Mouse (Mus musculus) T-helper 17 cell (primary cell): ENCODE data around the gene Foxj3.
"Not testable (repeated sequence)": the region's sequence is repeated elsewhere in the genome, so short reads cannot be mapped to it uniquely, and the experiment has no call there.

Experiments
- in situ Hi-C, 2 experiments: fragments of 300-600 bp; cut with MboI, MseI; formaldehyde crosslinking; loops; 1 replicate in 1 of 2; 2 replicates in 1 of 2; pipeline ENCODE4 v1.15.1; 2025; ENCODE audit warnings: high pct_unique_total_duplicates in 2 of 2

Foxj3 gene

DNA sequence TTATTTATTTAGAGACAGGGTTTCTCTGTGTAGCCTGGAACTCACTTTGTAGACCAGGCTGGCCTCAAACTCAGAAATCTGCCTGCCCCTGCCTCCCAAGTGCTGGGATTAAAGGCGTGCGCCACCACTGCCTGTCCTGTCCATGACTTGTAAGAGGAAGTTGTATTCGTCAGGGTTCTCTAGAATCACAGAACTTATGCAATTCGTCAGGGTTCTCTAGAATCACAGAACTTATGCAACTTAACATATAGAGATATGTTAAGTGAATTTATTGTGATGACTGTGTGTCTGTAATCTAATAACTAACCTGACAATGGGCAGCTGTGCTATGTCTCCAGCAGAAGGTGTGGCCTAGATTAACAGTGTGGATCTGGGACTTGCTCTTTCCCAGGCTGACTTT lies at the start of gene Foxj3:
Foxj3 (plus strand) TSS at position 390 of the 400 bp plus-strand sequence.
- in situ Hi-C loops, result not testable (repeated sequence)

DNA sequence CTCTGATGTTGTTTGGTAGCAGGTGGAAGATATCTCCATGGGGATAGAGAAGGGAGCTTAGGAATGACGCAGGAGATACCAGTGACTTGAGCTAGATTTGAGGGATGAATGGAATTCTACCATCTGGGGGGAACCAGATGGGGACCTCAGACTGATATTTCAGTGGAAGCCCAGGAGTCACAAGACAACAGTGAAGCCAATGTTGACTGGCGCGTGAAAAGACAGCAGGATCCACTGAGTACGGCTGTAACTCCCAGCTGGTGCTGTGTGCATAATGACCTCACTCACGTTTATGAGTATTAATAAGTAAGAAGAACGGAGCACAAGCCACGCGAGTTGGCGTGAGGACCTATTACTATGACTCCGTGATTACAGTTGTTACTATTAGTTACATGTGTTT lies 47.1 kb upstream of the Foxj3 start:
- in situ Hi-C loops, result no loop called here

DNA sequence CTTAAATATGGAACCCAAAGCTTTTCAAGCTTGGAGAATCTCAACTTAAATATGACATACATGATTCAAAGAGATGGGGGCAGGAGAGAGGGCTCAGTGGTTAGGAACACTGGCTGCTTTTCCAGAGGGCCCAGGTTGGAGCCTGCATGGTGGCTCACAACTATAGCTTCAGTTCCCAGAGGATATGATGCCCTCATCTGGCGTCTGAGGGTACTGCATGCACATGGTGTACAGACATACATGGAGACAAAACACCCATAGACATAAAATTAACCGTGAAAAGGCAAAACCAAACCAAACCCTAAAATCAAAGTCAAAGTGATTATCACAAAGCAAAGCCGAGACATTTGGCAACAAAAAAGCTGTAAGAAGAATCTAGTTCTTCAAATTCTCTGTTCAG lies 46.0 kb upstream of the Foxj3 start:
- in situ Hi-C loops, result no loop called here

GRCm38 (mm10) chr4:119492291-119492932 lies 44.4 kb upstream of the Foxj3 start, which contains the start of gene Rimkla:
Gene Rimkla (minus strand): TSS chr4:119492628.
- in situ Hi-C loops, result no loop called here

GRCm38 (mm10) chr4:119492933-119493327 lies 43.9 kb upstream of the Foxj3 start:
- in situ Hi-C loops, result no loop called here

GRCm38 (mm10) chr4:119498319-119498848 lies 38.4 kb upstream of the Foxj3 start:
- in situ Hi-C loops, result no loop called here

DNA sequence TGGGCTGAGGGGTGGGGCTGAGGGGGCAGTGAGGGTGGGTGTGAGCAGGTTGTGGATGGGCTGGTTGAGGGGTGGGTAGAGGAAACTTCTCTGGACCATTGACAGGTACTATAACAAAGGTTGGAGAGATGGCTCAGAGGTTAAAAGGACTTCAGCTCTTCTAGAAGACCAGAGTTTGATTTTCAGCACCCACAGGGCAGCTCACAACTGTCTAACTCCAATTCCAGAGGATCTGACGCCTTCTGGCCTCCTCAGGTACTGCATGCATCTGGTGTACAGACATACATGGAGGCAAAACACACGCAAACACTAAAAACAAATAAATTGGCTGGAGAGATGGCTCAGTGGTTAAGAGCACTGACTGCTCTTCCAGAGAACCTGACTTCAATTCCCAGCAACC lies 25.2 kb upstream of the Foxj3 start:
- in situ Hi-C loops, result loop anchor here in 1 of 2 experiments (10.0 kb wide), 1 partner anchor 1383 kb away; no protein-coding TSS in a partner anchor

DNA sequence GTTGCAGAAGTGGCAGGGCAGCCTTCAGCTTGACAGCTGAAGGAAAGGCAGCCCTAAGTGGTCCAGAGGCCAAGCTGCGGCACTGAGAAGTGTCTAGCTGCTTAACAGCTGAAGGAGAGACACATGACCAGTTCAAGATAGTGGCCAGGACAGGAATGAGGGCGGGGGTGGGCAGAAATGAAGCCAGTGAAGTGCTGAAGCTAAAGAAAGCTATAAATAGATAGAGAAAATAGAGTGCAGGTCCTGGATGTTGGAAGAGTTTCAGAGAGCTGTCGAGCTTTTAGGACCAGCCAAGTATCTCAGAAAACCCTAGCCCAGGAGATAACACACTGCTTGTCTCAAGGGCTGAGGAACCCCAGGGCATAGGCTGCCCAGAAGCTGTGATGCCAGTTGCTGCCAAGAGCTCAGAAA lies 24.1 kb upstream of the Foxj3 start:
- in situ Hi-C loops, result loop anchor here in 1 of 2 experiments (10.0 kb wide), 1 partner anchor 1382 kb away; no protein-coding TSS in a partner anchor

GRCm38 (mm10) chr4:119523575-119523974 lies 13.2 kb upstream of the Foxj3 start:
- in situ Hi-C loops, result loop anchor here in 1 of 2 experiments (5.0 kb wide), 1 partner anchor 86 kb away; no protein-coding TSS in a partner anchor

- in situ Hi-C loops, result loop anchor here in 1 of 2 experiments (5.0 kb wide), 1 partner anchor 87 kb away; no protein-coding TSS in a partner anchor
Measured at GRCm38 (mm10) chr4:119524010-119524409, 12.8 kb upstream of the Foxj3 start.

- in situ Hi-C loops, result loop anchor here in 1 of 2 experiments (5.0 kb wide), 1 partner anchor 87 kb away; no protein-coding TSS in a partner anchor
Measured at GRCm38 (mm10) chr4:119524466-119524865, 12.3 kb upstream of the Foxj3 start.

GRCm38 (mm10) chr4:119526329-119526845 lies 10.4 kb upstream of the Foxj3 start:
- in situ Hi-C loops, result no loop called here

- in situ Hi-C loops, result no loop called here
Measured at GRCm38 (mm10) chr4:119531813-119532212, 5.0 kb upstream of the Foxj3 start.

- in situ Hi-C loops, result no loop called here
Measured at GRCm38 (mm10) chr4:119535103-119535502, 1.7 kb upstream of the Foxj3 start.

GRCm38 (mm10) chr4:119537436-119537835 lies 632 bp downstream of the Foxj3 start:
- in situ Hi-C loops, result no loop called here

- in situ Hi-C loops, result no loop called here
Measured at GRCm38 (mm10) chr4:119539031-119539824, 2.4 kb downstream of the Foxj3 start, which contains the start of gene Frg2f1. Gene Frg2f1 (minus strand): TSS chr4:119539529.

DNA sequence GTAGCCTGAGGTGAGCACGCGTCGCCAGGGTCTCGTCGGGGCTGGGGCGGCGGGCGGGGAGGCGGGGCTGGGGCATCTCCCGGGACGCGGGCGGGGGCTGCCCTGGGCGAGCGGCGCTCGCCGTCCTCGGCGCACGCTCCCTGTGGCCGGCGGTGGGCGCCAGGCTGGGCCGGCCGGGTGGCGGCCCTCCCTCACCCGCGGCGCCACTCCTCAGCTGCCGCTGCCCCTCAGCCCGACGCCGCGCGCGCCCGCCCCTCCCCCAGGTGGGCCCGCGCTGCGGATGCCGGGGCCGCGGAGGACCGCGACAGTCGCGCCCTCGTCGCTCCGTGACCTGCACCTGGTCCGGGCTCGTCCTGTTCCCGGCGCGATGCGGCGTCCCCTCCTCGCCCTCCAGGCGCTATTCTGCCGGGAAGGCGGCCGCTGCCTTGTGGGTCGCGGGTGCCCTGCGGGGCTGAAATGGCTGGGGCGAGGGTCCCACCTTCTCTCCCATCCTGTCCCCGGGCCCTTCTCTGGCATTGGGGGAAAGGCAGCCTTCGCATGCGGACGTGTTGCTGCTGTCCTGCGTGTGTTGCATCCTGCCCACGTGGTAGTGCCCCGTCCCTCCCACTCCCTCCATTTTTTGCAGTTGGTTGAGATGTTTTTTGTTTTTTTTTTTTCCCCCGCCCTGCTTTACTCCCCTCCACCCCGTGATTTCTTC lies 3.2 kb downstream of the Foxj3 start:
- in situ Hi-C loops, result loop anchor here in 1 of 2 experiments (5.0 kb wide), 1 partner anchor 37 kb away; no protein-coding TSS in a partner anchor

- in situ Hi-C loops, result loop anchor here in 1 of 2 experiments (5.0 kb wide), 1 partner anchor 37 kb away; no protein-coding TSS in a partner anchor
Measured at GRCm38 (mm10) chr4:119540533-119540890, 3.7 kb downstream of the Foxj3 start.

- in situ Hi-C loops, result no loop called here
Measured at GRCm38 (mm10) chr4:119550864-119551263, 14.1 kb downstream of the Foxj3 start.

DNA sequence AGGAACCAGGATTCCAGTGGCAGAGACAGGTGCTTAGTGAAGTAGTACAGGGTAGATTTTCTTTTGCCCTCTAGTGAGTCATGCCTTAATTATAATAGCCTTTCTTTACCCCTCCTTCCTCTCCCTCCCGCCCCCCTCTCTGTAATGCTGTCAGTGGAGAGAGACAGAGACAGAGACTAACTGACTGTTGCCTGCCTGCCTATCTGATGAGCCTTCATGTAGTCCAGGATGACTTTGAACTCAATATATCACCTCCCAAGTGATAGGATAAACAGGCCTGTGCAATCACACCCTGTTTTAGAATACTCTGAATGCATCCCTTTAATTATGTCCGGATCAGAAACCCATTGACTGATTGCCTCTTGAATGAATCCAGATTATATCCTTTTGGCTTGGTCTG lies 18.7 kb downstream of the Foxj3 start:
- in situ Hi-C loops, result no loop called here

DNA sequence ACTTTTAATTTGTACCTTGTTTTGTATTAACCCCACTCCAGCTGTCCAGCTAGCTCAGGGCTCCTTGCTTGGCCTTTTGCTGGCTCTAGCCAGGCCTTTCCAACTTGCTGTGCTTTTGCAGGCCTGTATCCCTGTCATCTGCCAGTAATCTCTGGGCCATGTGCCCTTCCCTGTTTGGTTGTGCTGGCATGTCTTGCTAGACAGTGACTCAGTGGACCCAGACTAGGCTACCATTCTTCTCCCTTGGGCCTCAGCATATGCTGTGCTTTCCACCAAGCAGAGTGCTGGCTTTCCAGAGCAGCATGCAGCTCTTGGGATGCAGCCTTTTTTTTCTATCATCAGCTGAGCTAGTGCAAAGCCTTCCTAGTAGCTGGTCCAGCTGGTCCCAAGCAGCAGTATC lies 26.3 kb downstream of the Foxj3 start:
- in situ Hi-C loops, result no loop called here
